Mouse (Mus musculus) liver, adult (tissue): ENCODE data around the gene Zcchc7.

Experiments used
- GATA4 ChIP-seq: IDR thresholded peaks from 2 replicates; pipeline ENCODE4 v1.6.1; 2014; ENCODE audit warnings: mild to moderate bottlenecking, low read length; ENCODE audit not compliant: insufficient replicate concordance

Gene Zcchc7

GRCm38 (mm10) chr4:44967402-44967801 is 211.7 kb downstream of the Zcchc7 start:
- no peak for TF ChIP-seq GATA4

- TF ChIP-seq GATA4, result no peak
Measured at GRCm38 (mm10) chr4:44970056-44970455, 214.4 kb downstream of the Zcchc7 start.

GRCm38 (mm10) chr4:44970612-44971110 is 215.0 kb downstream of the Zcchc7 start:
- TF ChIP-seq GATA4, result no peak

GRCm38 (mm10) chr4:44973450-44973849 is 217.8 kb downstream of the Zcchc7 start:
- no peak for TF ChIP-seq GATA4

- TF ChIP-seq GATA4, result no peak
Measured at GRCm38 (mm10) chr4:44973871-44974270, 218.2 kb downstream of the Zcchc7 start.

- no peak for TF ChIP-seq GATA4
Measured at GRCm38 (mm10) chr4:44974331-44974730, 218.7 kb downstream of the Zcchc7 start.

- TF ChIP-seq GATA4, result no peak
Measured at GRCm38 (mm10) chr4:44976026-44976615, 220.4 kb downstream of the Zcchc7 start.

GRCm38 (mm10) chr4:44976921-44977710 is 221.4 kb downstream of the Zcchc7 start:
- TF ChIP-seq GATA4, result no peak

- no peak for TF ChIP-seq GATA4
Measured at GRCm38 (mm10) chr4:44978175-44978574, 222.5 kb downstream of the Zcchc7 start.

GRCm38 (mm10) chr4:44979794-44980338 is 224.2 kb downstream of the Zcchc7 start:
- TF ChIP-seq GATA4, result no peak

GRCm38 (mm10) chr4:44981280-44981973 is 225.8 kb downstream of the Zcchc7 start, which contains the start of gene Grhpr:
TSS of gene Grhpr (plus strand) at chr4:44981395.
- no peak for TF ChIP-seq GATA4
